Mouse (Mus musculus): ENCODE results near the gene AU015836.

DNA sequence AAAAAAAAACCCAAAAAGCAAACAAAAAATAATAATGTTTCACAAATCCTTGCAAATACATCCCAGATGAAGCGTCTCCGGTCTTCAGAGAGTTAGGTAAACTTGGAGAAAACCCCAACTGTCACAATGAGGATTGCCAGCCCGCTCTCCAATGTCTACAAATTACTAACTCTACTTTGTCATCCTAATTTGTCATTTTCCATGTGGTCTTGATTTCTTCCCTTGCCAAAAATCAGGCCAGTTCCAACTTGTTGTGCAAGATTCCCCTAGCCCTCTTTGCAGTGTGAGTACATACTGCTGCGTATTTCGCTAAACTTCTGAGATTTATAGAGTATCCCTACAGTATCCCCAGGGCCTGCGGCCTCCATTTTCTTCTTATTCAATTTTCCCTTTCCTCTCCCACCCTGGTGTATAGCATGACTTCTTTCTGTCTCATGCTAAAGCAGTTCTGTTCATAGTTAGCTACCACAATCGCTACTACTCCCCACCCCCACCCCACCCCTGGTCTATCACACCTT, 43.3 kb downstream of the AU015836 start:
- TF ChIP-seq CTCF (IDR thresholded peaks at IDR 0.05; ENCODE audit: borderline replicate concordance, insufficient read depth, low read length) (no peak), POLR2A (IDR thresholded peaks at IDR 0.05; ENCODE audit: low read depth, low read length) (no peak)
